Mouse (Mus musculus) stomach, embryonic 16.5 days (tissue): ENCODE data around the gene Sipa1l2. TPM values are rescaled to one million over a fixed set of nuclear protein-coding genes. Genes with fewer than 3 reads are reported as not detected.

ENCODE experiments used
- ATAC-seq: fragments of 200-750 bp; cut with Nextera tagmentation; 2 replicates; pipeline ENCODE4 v1.8.0; 2017; ENCODE audit warnings: moderate number of reproducible peaks, moderate TSS enrichment; ENCODE audit not compliant: insufficient read depth, low FRiP score
- H3K27ac ChIP-seq: fragments of 300-500 bp; sonication (generic); 2 replicates; pipeline ENCODE4 v1.5.1; 2014; ENCODE audit warnings: low read length
- H3K27me3 ChIP-seq: fragments of 300-500 bp; sonication (generic); 2 replicates; pipeline ENCODE4 v1.6.1; 2014; ENCODE audit warnings: low read length, control low read depth, mixed read lengths; ENCODE audit not compliant: control insufficient read depth, insufficient read depth
- H3K36me3 ChIP-seq: fragments of 300-500 bp; sonication (generic); 2 replicates; pipeline ENCODE4 v1.6.1; 2014; ENCODE audit warnings: low read length; ENCODE audit not compliant: control insufficient read depth, insufficient read depth
- H3K4me1 ChIP-seq: fragments of 300-500 bp; sonication (generic); 2 replicates; pipeline ENCODE4 v1.6.1; 2014; ENCODE audit warnings: low read length, control low read depth, mixed read lengths; ENCODE audit not compliant: control insufficient read depth, insufficient read depth
- H3K4me2 ChIP-seq: fragments of 300-500 bp; sonication (generic); 2 replicates; pipeline ENCODE4 v1.6.1; 2014; ENCODE audit warnings: low read depth, low read length, mixed read lengths
- H3K4me3 ChIP-seq: fragments of 300-500 bp; sonication (generic); replicated peaks from 2 replicates; pipeline ENCODE4 v1.5.1; 2014; ENCODE audit warnings: mild to moderate bottlenecking, low read length
- H3K9ac ChIP-seq: fragments of 300-500 bp; sonication (generic); 2 replicates; pipeline ENCODE4 v1.6.1; 2014; ENCODE audit warnings: low read length
- H3K9me3 ChIP-seq: fragments of 300-500 bp; sonication (generic); replicated peaks from 2 replicates; pipeline ENCODE4 v1.6.1; 2016; ENCODE audit warnings: low read length, control low read depth; ENCODE audit not compliant: control insufficient read depth
- WGBS: fragments of 180-500 bp; shearing (Covaris S2); extraction: QIAGEN DNeasy Blood & Tissue Kit; methylation state at CpG from one replicate; pipeline ENCODE4 v1.1.7; 2014; 5-methylcytosine and 5-hydroxymethylcytosine counted together
- polyA plus RNA-seq: library from polyadenylated mRNA; unstranded; fragments of >200 nt; fragmentation: Nextera tagmentation; extraction: Ambion mirVana; gene quantifications from 2 replicates; pipeline ENCODE4 v1.2.1, GENCODE M21; 2015

The Sipa1l2 gene
- polyA plus RNA-seq, 1 experiment from 2014 or later, result 9.3 TPM

- ATAC-seq, result no peak
- no peak overlapping the region for H3K9ac ChIP-seq
- H3K4me2 ChIP-seq, result no peak overlapping the region
- no peaks in the 10 kb centered on the region for H3K36me3 ChIP-seq
- peak overlapping the region; percentile 37; the same call in 1 of the 2 replicates for H3K27ac ChIP-seq
- no peaks in the 10 kb centered on the region for H3K27me3 ChIP-seq
- peaks cover 17% of the 10 kb centered on the region for H3K4me1 ChIP-seq
- no peaks in the 10 kb centered on the region for H3K9me3 ChIP-seq
- H3K4me3 ChIP-seq, result no peak overlapping the region
- 36% methylated on average over 1 of the region's 1 CpGs for WGBS
Measured at GRCm38 (mm10) chr8:125531640-125532039, 38.0 kb downstream of the Sipa1l2 start.

- 42% methylated on average over 6 of the region's 6 CpGs for WGBS
- Histone ChIP-seq H3K27ac (no peak overlapping the region), H3K27me3 (no peaks in the 10 kb centered on the region), H3K4me2 (no peak overlapping the region), H3K9ac (no peak overlapping the region), H3K4me1 (peaks cover 23% of the 10 kb centered on the region), H3K4me3 (no peak overlapping the region), H3K9me3 (no peaks in the 10 kb centered on the region), H3K36me3 (no peaks in the 10 kb centered on the region)
- ATAC-seq, result no peak
Measured at GRCm38 (mm10) chr8:125531088-125531438, 38.5 kb downstream of the Sipa1l2 start.

- Histone ChIP-seq H3K9ac (no peak overlapping the region), H3K4me1 (peaks cover 24% of the 10 kb centered on the region)
- ATAC-seq, result no peak
Measured at GRCm38 (mm10) chr8:125530187-125531087, 39.2 kb downstream of the Sipa1l2 start.

GRCm38 (mm10) chr8:125529019-125529418 lies 40.6 kb downstream of the Sipa1l2 start:
- H3K9ac ChIP-seq, result no peak overlapping the region
- peaks cover 24% of the 10 kb centered on the region for H3K4me1 ChIP-seq
- no peaks in the 10 kb centered on the region for H3K9me3 ChIP-seq
- H3K27me3 ChIP-seq, result no peaks in the 10 kb centered on the region
- no peak overlapping the region for H3K4me2 ChIP-seq
- no peak for ATAC-seq
- no peak overlapping the region for H3K4me3 ChIP-seq
- WGBS, result 76% methylated on average over 6 of the region's 6 CpGs
- H3K27ac ChIP-seq, result no peak overlapping the region
- H3K36me3 ChIP-seq, result no peaks in the 10 kb centered on the region

More at GRCm38 (mm10) chr8:125530187-125531087, 39.2 kb downstream of the Sipa1l2 start:
- WGBS, result 60% methylated on average over 15 of the region's 15 CpGs
- no peak overlapping the region for H3K4me2 ChIP-seq
- no peak overlapping the region for H3K27ac ChIP-seq
- no peak overlapping the region for H3K4me3 ChIP-seq
- no peaks in the 10 kb centered on the region for H3K27me3 ChIP-seq
- H3K9me3 ChIP-seq, result no peaks in the 10 kb centered on the region
- no peaks in the 10 kb centered on the region for H3K36me3 ChIP-seq

- no peak overlapping the region for H3K27ac ChIP-seq
- no peaks in the 10 kb centered on the region for H3K27me3 ChIP-seq
- H3K4me1 ChIP-seq, result peaks cover 24% of the 10 kb centered on the region
- no peaks in the 10 kb centered on the region for H3K36me3 ChIP-seq
- WGBS, result 58% methylated on average over 3 of the region's 3 CpGs
- no peak for ATAC-seq
- H3K9me3 ChIP-seq, result no peaks in the 10 kb centered on the region
- H3K9ac ChIP-seq, result no peak overlapping the region
- H3K4me2 ChIP-seq, result no peak overlapping the region
- H3K4me3 ChIP-seq, result no peak overlapping the region
Measured at GRCm38 (mm10) chr8:125527941-125528340, 41.7 kb downstream of the Sipa1l2 start.

GRCm38 (mm10) chr8:125526999-125527398 lies 42.6 kb downstream of the Sipa1l2 start:
- no peaks in the 10 kb centered on the region for H3K27me3 ChIP-seq
- WGBS, result 30% methylated on average over 7 of the region's 7 CpGs
- no peaks in the 10 kb centered on the region for H3K36me3 ChIP-seq
- H3K27ac ChIP-seq, result no peak overlapping the region
- H3K9me3 ChIP-seq, result no peaks in the 10 kb centered on the region
- no peak overlapping the region for H3K4me3 ChIP-seq
- no peak overlapping the region for H3K9ac ChIP-seq
- H3K4me2 ChIP-seq, result no peak overlapping the region
- no peak for ATAC-seq
- H3K4me1 ChIP-seq, result peaks cover 16% of the 10 kb centered on the region

GRCm38 (mm10) chr8:125526582-125526981 lies 43.0 kb downstream of the Sipa1l2 start:
- Histone ChIP-seq H3K4me3 (no peak overlapping the region), H3K9ac (no peak overlapping the region), H3K4me2 (no peak overlapping the region), H3K27me3 (no peaks in the 10 kb centered on the region), H3K36me3 (no peaks in the 10 kb centered on the region), H3K9me3 (no peaks in the 10 kb centered on the region), H3K4me1 (peaks cover 14% of the 10 kb centered on the region), H3K27ac (no peak overlapping the region)
- 62% methylated on average over 7 of the region's 7 CpGs for WGBS
- no peak for ATAC-seq

- WGBS, result 69% methylated on average over 2 of the region's 2 CpGs
- no peak overlapping the region for H3K9ac ChIP-seq
- no peaks in the 10 kb centered on the region for H3K27me3 ChIP-seq
- H3K27ac ChIP-seq, result no peak overlapping the region
- H3K36me3 ChIP-seq, result no peaks in the 10 kb centered on the region
- H3K4me3 ChIP-seq, result no peak overlapping the region
- no peak for ATAC-seq
- no peaks in the 10 kb centered on the region for H3K9me3 ChIP-seq
- H3K4me2 ChIP-seq, result no peak overlapping the region
- peaks cover 7% of the 10 kb centered on the region for H3K4me1 ChIP-seq
Measured at GRCm38 (mm10) chr8:125524479-125524878, 45.1 kb downstream of the Sipa1l2 start.

GRCm38 (mm10) chr8:125523213-125523612 lies 46.4 kb downstream of the Sipa1l2 start:
- ATAC-seq, result peak; percentile 34; the same call in 1 of the 2 replicates
- Histone ChIP-seq H3K4me2 (no peak overlapping the region), H3K27me3 (no peaks in the 10 kb centered on the region), H3K27ac (no peak overlapping the region), H3K4me3 (no peak overlapping the region), H3K4me1 (peaks cover 7% of the 10 kb centered on the region), H3K36me3 (no peaks in the 10 kb centered on the region), H3K9ac (no peak overlapping the region), H3K9me3 (no peaks in the 10 kb centered on the region)
- WGBS, result 40% methylated on average over 5 of the region's 5 CpGs
